Mouse (Mus musculus) WW6 (cell line): Measurements from ENCODE around the gene Fdx1l.
"Not testable (repeated sequence)": the region's sequence is repeated elsewhere in the genome, so short reads cannot be mapped to it uniquely, and the experiment has no call there.

Source experiments
- DNase-seq: peaks from one replicate; pipeline ENCODE4 v3.0.0-alpha.2; 2013; ENCODE audit warnings: low read depth, low spot score

Gene Fdx1l

DNA sequence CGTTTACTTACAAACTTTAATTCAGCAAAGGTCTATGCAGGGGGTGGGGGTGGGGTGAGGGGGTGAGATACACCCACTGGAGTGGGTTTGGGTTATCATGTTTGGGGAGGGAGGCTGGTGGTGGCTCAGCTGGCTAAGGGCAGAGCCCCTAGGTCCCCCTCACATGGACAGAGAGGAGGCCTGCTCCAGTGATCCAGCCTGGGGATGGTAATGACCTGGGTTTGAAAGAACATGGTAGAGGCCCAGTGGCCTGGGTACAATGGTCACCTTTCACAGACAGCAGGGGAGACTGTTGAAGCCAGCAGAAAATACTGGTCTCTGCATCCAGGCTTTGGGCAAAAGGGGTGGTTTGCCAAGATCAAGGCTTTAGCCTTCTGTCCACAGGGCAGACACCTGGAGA lies 759 bp upstream of the Fdx1l start:
- DNase-seq = no peak

DNA sequence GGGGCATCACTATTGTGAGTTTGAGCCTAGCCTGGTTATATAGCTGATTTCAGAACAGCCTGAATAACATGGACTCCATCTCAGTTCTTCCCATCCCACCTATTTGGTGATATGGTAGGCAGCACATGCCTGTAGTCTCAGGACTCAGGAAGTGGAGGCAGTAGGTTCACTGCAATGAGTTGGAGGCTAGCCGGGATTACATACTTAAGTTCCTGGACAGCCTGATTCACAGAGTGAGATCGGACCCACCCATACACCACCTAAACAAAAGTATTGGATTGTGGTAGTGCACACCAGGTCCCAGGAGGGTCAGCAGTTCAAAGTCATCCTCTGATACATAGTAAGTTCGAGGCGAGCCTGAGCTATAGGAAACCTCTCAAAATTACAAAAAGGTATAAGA lies 773 bp downstream of the Fdx1l start:
- DNase-seq = no peak

DNA sequence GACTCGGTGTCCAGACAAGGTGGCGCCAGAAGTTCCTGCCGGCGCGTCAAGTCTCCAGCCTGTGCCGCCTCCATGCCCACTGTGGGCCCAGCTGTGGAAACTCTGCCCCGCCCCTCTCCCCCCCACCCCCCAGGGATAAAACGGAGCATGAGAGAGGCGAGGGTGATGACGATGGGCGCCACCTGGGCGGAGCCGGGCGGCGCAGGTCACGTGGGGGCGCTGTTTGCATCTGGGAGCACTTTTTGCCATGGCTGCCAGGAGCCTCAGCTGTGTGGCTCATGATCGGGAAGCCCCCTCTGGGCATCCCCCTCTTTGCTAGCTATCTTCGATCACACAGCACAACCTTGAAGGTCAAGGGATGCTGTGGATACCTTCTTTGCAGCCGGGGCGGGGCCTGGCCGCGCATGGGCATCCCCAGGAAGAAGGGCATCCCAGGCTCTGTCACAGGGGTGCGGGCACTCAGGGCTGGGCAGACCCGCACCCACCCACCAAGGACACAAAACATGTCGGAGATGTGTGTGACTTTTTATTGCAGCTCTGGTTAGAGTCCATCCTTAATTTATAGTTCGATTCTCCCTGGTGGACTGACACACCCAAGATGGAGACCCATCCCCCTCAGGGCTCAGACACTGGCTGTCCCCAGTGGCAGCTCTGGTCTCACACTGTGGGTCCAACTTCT lies 6.3 kb downstream of the Fdx1l start, which contains the start of gene Zglp1:
Zglp1 (minus strand) TSS at position 88 of the 679 bp plus-strand sequence.
- DNase-seq = no peak

DNA sequence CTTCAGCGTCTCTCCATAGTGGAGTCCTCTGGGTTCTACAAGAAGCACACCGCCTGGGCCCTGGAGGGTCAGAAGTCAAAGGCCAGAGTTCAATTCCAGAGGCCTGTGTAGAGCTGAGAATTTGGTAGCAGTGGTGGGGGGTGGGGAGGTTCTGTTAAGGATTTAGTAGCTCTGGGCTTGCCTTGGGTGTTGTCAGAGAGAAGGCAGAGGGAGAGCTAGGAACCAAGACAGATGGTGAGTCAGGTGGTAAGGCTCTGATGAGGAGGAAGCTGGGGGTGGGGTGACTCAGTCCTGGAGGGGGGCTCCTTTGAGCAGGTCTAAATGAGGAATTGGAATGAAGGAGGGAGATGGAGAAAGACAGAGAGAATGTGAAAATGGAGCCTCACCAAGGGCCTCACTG lies 10.5 kb downstream of the Fdx1l start:
- no peak for DNase-seq

DNA sequence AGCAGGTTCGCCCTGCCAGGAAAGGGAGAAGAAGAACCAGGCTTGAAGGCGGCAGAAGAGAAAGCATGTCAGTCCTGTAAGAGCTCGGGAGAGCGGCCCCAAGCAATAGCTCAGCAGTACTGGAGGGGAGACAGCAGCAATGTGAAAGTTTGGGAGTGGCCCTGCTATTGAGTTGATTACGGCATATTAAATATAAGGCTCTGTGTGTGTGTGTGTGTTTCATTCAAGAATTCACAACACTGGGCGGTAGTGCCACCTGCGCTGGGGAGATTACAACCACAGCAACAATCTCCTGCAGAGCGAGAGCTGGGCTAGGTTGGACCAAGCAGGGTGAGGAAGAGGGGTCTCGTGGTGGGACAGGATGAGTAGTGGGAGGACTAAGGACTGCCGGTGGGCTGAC lies 21.8 kb downstream of the Fdx1l start:
- DNase-seq = no peak

DNA sequence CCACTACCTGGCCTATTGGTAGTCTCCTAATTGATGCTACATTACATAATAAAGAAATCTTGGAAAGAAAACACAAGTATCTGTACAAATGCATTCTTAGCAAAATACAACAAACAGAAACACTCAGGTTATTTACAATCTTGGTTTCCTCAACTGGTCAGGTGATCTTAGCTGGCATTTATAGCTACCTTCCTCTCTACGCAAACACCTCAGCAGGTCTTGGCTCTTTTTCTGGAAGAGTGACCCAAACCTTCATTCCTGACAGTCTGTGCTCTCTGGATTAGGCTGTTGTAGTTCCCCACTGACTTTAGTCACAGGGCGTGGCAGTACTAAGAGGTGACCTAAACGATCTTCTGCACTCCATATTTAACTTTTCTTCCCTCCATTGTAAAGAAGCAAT lies 28.2 kb downstream of the Fdx1l start:
- DNase-seq = no peak

DNA sequence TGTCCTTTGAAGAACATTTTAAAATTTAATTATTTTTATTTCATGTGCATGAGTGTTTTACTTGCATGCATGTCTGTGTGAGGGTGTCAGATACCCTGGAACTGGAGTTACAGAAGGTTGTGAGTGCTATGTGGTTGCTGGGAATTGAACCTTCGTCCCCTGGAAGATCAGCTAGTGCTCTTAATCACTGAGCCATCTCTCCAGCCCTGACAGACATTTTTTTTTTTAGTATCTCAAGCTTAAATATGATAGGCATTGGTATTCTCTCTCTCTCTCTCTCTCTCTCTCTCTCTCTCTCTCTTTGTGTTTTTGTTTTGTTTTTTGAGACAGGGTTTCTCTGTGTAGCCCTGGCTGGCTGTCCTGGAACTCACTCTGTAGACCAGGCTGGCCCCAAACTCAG lies 28.6 kb downstream of the Fdx1l start:
- not testable (repeated sequence) for DNase-seq

DNA sequence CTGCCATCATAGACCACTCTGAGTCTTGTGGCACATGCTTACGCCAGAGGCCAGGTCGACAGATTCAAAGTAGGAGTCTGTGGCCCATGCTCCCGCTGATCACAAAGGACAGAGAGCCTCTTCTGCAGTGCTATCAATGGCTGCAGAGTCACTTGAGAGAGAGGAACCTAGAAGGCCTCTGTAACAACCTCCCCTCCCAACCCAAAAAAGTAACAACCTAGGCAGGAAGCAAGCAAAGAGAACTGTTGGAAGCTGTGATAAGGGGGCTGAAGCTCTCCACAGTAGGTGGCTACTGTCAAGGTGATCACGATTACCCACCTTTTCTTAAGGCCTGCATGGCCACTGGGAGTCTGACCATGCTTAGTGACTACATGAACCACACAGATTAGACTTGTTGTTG lies 29.9 kb downstream of the Fdx1l start:
- DNase-seq = no peak

DNA sequence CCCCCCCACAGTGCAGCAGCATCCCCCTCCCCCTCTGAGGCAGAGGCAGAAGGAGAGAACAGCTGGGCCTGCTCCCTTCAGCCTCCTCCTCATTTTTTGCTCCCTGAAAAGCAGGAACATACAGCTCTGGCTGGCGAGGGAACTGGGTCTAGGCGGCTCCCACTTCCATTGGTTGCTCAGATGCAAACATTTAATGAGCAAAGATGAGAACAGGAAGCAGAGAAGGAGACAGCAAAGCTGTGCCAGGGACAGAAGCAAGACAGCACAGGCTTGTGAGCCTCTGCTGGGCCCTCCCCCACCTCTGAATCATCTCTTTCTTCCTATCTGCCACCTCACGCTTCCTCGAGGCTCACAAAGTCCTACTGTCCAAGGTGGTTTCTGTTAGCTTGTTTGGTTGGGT lies 32.1 kb downstream of the Fdx1l start:
- DNase-seq = no peak

DNA sequence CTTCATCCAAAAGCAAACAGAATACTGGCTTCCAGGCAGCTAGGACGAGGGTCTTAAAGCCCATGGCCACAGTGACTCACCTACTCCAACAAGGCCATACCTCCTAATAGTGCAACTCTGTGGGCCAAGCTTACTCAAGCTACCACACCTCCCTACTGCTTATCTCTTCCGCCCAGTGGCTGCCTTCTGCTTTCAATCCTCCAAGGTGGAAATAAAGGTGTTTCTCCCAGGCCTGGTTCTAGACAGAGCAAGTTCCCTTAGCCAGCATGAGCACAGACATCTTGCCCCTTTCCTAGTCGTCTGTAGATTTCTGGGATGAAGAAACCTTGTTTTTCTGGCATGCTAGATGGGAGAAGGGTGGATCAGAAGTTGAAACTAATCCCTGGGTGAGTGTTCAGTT lies 33.6 kb downstream of the Fdx1l start:
- no peak for DNase-seq

DNA sequence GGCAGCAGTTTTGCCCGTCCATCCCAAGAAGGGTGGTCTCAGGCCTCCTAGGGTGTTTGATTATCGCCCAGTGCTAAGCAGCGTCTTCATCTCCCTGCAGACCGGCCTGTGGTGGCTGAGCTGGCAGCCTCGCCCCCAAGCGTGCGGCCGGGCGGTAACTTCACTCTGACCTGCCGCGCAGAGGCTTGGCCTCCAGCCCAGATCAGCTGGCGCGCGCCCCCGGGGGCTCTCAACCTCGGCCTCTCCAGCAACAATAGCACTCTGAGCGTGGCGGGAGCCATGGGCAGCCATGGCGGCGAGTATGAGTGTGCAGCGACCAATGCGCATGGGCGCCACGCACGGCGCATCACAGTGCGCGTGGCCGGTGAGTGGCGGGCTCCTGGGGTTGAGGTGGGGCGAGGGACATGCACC lies 35.9 kb downstream of the Fdx1l start:
- no peak for DNase-seq

DNA sequence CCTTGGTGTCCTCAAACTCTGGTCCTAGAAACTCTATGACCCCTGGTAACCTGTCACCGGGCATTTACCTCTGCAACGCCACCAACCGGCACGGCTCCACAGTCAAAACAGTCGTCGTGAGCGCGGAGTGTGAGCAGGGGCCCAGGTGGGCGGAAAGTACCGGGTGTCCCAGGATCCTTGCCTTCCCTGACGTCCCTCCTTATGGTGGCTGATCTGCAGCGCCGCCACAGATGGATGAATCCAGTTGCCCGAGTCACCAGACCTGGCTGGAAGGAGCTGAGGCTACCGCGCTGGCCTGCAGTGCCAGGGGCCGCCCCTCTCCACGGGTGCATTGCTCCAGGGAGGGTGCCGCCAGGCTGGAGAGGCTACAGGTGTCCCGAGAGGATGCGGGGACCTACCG lies 36.7 kb downstream of the Fdx1l start:
- DNase-seq = no peak

DNA sequence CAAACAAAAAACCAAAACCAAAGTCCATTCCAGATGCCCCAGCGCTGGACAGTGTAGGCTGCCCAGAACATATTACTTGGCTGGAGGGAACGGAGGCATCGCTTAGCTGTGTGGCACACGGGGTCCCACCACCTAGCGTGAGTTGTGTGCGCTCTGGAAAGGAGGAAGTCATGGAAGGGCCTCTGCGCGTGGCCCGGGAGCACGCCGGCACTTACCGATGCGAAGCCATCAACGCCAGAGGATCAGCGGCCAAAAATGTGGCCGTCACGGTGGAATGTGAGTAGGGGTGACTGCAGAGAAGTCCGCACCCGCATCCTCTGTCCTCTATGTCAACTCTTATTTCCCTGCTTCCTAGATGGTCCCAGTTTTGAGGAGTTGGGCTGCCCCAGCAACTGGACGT lies 37.3 kb downstream of the Fdx1l start:
- no peak for DNase-seq

DNA sequence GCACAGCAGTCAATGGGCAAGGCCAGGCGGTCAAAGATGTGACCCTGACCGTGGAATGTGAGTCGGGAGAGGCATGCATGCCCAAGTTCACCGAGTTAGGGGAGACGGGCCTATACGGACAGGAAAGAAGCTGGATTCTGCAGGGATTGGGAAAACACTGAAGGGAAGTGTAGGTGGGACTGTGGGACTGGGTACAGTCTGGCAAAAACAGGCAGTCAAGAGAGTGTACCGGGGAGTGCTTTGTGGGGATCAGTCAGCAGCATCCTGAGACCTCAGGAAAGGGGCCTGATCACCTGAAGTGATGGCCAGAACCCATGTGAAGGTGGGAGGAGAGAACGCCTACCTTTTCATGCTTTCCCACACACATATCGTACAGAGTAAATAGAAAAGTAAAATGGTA lies 37.8 kb downstream of the Fdx1l start:
- no peak for DNase-seq

DNA sequence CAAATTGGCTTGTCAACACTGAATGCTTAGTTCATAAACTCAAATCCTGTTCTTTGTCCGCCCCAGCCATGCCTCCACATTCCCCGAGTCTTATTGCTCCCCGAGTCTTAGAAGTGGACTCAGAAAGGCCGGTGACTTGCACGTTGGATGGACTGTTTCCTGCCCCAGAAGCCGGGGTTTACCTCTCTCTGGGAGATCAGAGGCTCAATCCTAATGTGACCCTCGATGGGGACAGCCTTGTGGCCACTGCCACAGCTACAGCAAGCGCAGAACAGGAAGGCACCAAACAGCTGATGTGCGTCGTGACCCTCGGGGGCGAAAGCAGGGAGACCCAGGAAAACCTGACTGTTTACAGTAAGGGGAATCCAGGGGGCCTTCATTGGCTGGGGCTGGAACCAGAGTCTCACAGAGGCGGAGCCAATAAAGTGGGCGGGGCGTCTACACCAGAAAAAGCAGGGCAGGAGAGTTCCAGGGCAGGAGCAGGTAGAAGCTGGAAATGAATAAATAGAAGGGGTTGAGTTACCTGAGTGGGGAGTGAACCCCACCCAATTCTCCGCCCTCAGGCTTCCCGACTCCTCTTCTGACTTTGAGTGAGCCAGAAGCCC lies 38.8 kb downstream of the Fdx1l start:
- DNase-seq = no peak

DNA sequence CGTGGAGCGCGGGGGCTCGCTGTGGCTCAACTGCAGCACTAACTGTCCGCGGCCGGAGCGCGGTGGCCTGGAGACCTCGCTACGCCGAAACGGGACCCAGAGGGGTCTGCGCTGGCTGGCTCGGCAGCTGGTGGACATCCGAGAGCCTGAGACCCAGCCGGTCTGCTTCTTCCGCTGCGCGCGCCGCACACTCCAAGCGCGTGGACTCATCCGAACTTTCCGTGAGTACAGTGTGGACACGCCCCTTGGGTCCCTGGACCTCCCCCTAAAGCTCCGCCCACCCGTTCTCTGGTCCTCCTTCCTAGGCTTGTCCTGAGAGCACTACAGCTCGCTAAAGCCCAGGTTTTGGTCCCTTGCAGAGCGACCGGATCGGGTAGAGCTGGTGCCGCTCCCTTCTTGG lies 40.3 kb downstream of the Fdx1l start:
- peak; percentile 83 for DNase-seq

DNA sequence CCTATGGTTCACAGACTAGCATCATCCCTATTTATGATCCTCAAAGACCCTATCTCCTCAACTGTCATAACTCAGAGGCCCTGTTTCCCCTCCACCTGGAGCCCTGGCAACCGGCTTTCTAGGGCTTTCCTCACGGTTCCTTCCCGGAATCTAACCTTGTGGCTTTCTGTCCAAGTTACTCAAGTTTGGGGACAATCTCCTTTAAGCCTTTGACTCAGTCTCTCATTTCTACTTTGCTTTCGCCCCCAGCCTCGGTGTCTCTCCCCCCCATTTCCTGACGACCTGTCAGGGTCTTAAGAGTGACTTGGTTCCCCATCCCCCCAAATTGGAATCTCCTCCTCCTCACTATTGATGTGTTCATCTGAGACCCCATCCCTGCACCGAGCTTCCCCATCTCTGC lies 40.9 kb downstream of the Fdx1l start:
- DNase-seq = no peak

DNA sequence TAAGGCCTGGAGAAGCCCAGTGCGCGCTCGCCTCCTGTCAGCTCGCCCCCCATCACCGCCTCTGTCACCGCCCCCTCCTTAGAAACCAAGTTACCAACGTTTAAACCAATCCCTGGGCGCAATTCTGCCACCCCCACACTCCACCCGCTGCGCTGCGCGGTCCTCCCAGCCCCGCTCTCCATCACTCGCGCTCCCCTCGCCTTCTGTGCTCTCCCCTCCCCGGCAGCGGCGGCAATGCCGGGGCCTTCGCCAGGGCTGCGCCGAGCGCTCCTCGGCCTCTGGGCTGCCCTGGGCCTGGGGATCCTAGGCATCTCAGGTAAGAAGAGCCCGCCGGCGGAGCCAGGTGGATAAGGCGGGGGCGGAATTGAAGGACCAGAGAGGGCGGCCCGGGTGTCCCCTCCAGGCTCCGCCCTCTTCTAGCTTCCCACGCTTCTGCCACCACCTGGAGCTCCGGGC lies 41.5 kb downstream of the Fdx1l start, which contains the start of gene Icam5:
Icam5 (plus strand) TSS at position 178 of the 456 bp plus-strand sequence.
- no peak for DNase-seq

DNA sequence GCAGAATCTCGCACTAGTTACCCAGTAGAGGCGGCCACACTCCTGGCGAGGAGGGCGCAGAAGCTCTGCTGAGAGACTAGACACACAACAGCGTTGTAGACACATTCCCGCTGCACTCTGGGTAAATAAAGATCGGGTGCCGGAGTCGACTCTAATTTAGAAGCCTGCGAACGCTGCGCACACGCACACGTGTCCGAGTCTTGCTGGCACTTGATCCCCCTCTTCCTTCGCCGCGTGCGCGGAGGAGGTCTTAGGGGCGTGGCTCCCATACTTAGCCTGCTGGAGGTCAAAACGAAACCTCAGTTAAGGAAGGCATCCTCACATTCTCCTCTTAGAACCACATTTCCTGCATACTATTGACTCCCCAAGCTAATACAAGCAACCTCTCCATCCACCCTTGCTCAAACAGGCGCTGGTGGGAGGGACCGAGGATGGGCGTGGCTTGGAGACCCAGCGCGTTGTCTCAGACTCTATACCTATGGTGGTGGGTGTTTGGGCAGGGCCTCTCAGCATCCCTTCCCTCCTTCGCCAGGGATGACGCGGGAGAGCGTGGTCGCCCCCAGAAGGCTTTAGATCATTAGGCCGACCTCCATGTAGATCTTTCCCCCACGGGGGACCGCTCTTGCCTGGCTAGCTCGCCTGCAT lies 42.0 kb downstream of the Fdx1l start:
- no peak for DNase-seq

DNA sequence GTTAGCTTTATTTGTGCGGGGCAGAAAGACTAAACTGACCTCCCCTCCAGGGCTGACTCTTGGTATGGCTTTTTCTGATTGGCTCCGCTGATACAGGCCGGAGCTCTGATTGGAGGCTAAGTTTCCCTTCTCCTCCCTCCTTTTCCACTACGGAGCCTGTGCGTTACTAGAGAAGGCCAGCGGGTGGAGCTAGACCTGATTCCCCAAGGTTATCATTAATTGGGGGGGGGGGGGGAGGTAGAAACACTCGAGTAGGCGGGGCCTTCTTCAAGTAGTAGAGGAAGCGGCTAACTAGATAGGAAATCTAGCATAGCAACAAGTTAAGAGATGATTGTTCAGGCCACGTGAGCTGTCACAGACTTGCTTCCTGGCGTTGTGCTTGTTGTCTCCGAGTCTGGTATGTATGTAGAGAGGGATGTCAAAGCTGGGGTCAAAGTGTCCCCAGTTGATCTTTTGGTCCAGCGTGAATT lies 42.6 kb downstream of the Fdx1l start:
- DNase-seq = peak; percentile 87

DNA sequence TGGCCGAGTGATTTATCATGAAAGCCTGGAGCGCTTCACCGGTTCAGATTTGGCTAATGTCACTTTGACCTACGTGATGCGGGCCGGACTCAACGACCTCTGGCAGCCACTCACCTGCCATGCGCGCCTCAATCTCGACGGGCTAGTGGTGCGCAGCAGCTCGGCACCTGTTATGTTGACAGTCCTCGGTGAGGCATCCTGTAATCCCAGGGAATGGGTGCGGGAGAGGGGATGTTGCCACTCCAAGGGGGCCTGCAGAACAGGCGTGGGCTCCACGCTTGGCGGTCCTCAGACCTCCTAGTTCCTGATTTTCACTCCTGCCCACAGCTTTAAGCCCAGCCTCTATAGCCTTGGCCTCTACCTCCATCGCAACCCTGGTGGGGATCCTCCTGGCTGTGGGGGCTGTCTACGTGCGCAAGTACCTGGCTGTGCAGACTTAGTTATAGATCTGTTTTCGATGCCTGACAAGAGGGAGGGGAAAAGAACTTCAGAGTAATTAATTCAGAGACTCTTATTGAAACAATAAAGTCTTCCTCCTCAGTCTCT lies 43.3 kb downstream of the Fdx1l start:
- DNase-seq = no peak

DNA sequence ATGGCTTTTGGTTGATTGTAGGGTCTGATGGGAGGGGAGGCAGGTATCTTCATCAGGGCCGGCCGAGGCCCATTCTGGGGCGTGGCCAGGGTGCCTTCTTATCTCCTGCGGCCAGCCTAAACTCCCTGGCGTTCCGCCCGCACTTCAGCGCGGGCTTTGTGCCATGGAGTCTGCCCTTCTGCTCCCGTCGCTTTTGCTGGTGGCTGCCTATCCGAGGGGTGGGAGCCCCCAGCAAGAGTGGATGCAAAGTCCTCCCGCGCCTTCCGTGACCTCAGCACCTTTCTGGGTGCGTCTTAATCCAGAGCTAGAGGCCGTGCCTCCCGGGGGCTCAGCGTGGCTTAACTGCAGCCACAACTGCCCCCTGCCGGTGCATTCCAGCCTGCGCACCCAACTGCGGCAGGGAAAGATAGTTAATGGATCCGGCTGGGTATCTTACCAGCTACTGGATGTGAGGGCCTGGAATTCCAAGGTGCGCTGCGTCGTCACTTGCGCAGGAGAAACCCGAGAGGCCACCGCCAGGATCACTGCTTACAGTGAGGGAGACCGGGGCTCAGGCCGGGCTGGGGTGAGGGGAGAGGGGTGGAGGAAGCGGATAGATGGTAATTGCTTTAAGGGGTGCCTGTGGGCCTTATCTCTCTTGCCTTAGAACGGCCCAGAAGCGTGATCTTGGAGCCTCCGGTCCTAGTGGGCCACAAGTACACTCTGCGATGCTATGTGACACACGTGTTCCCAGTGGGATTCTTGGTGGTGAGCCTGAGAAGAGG lies 43.9 kb downstream of the Fdx1l start, which contains the start of gene Icam4:
Icam4 (plus strand) TSS at position 83 of the 764 bp plus-strand sequence.
- DNase-seq = peak; percentile 78
